Mouse (Mus musculus): ENCODE data around the gene Cfdp1.

GRCm38 (mm10) chr8:111778801-111779200, 75.3 kb downstream of the Cfdp1 start:
- no peak for TF ChIP-seq CTCF (IDR thresholded peaks at IDR 0.05; ENCODE audit: low read depth, low read length)
- no peak for TF ChIP-seq POLR2A (IDR thresholded peaks at IDR 0.05; ENCODE audit: borderline replicate concordance, low read depth, low read length)

Data from bone marrow macrophage, adult 2 months (primary cell).